Mouse (Mus musculus) naive thymus-derived CD4-positive, alpha-beta T cell, adult 2 months (primary cell): ENCODE data around the gene Ccdc117.
"Not testable (repeated sequence)": the region's sequence is repeated elsewhere in the genome, so short reads cannot be mapped to it uniquely, and the experiment has no call there.

Source experiments
- DNase-seq: peaks from one replicate; pipeline ENCODE4 v3.0.0-alpha.2; 2011; ENCODE audit warnings: low read depth

Gene Ccdc117

GRCm38 (mm10) chr11:5509215-5510098, 32.5 kb downstream of the Ccdc117 start:
- DNase-seq = no peak

DNA sequence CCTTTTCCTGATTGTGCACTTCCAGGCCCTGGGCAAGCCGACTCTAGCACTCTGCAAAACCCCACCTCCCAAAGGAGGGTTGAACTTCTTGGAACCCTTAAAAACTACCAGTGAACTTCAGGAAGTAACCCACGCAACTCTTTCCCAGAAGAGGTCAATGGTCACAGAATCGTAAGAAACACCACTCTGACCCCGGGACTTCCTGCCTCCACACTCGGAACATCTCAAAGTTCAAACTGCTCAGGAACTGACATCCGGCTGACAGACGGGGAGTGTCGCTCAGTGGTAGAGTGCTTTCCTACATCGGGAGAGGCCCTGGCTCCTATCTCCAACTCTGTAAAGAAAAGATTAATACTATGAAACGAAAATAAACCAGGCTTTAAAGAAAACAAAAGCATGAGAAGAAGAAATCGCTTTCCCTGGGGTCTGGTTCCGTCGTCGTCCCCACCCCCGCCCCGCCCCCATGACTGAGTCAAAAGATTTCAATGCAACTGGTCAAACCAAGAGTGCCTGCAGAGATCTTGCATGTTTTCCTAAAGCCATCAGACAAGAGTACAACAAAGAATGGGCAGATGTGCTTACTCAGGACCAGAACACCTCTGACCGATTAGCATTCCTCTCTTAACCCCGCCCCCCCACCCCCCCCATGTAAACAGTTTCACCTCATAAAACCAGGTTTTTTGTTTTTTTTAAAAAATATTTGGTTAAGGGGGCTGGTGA, 36.0 kb downstream of the Ccdc117 start:
- DNase-seq = peak; percentile 57

- no peak for DNase-seq
These were observed 39.5 kb downstream of the Ccdc117 start for GRCm38 (mm10) chr11:5502351-5503051.

DNA sequence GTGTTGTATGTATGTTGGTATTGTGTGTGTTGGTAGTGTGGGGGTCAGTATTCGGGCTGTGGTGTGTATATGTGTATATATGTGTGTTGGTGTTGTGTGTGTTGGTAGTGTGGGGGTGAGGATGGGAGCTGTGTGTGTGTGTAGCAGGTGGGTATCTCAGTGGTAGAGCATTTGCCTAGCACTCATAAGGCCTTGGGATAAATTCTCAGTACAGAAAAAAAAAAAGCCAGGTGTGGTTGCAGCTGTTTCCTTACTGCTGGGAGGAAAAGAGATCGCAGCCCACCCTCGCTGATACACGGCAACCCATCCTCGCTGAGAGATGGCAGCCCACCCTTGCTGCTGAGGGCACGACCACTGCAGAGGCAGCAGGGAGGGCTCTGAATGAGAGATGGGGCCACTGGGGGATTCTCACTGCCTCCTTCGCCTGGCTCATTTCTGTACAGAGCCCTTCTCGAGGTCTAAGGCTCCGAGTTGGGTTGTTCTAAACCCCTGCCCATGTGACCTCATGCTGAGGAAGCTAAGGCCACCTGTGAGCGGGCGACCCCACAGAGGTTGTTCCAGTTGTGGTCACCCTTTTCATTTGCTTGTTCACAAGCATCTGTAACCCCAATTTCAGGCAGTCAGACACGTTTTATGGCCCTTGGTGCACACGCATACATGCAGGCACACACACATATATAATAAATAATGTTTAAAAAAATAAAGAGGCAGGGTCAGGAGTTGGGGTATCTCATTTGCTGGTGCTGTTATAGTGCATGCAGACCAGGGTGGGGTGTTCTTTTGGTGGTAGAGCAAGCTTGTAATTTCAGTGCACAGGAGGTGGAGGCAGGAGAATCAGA, 40.9 kb downstream of the Ccdc117 start:
- no peak for DNase-seq

DNA sequence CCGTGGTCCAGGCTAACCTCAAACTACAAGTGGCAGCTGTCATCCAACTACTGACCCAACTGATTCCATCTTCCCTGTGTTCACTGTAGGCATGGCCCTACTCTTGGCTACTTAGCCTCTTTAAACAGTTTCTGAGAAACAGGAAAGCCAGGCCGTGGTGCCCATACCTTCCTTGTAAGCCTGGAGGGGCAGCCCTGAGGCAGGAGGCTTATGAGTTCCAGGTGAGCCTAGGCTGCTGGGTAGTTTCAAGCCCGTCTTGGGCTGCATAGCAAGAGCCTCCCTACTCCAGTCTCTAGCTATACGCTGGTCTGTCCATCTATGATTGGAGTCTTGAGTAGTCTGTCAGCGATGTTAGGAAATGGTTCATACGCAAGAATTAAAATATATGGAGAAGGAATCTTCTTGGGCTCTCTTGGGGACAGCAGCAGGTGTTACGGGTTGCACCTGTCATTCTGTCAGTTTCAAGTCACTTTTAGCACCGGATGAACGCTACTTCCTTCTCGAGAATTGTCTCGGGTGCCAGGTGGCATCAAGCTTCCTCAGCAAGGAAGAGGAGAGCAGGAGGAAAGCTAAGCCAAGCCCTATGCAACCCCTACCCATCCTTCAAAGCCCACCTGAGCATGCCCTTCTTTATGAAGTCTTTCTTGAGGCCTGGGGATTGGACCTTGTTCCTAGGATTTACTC, 41.9 kb downstream of the Ccdc117 start:
- DNase-seq = peak; percentile 40

GRCm38 (mm10) chr11:5498931-5499661, 42.9 kb downstream of the Ccdc117 start:
- no peak for DNase-seq

DNA sequence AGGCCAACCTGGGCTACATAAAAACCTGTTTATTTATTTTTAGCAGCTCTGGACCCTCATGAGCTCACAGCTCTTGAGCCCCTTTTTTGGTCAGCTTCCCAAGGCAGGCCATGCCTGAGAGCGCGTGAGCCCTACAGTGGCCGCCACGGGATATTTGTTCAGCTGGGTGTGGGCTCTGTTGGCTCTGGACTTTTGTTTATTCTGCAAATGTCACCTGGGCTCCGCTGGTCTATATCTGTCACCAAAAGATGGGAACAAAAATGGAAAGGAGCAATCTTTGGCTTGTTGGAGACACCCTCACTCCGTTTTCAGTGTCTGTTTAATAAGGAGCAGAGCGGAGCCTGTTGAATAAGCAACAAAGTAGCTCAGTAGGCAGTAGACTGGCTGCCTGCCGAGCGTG, 43.6 kb downstream of the Ccdc117 start:
- DNase-seq = no peak

GRCm38 (mm10) chr11:5496559-5497248, 45.3 kb downstream of the Ccdc117 start:
- DNase-seq = no peak

DNA sequence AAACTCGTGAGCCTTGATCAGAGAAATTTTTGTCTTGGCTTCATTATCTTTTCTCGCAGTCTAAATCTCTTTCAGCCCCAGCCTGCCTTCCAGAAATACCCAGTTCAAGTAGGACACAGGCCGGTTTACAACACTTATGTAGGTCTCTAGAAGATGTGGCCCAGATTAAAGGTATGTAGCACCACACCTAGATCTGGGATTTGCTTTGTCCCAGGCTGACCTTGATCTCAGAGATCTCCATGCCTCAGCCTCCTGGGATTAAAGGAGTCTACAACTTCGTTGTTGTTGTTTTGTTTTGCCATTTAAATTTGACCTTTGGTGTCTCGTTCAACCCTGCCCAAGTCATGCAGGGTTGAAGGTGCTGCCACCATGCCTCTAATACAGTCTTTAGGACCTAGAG, 46.1 kb downstream of the Ccdc117 start:
- DNase-seq = no peak

GRCm38 (mm10) chr11:5495286-5495832, 46.6 kb downstream of the Ccdc117 start:
- DNase-seq = no peak

GRCm38 (mm10) chr11:5493869-5494268, 48.1 kb downstream of the Ccdc117 start:
- DNase-seq = no peak

- DNase-seq = no peak
These were observed 50.1 kb downstream of the Ccdc117 start for GRCm38 (mm10) chr11:5491912-5492311.

- DNase-seq = no peak
These were observed 50.9 kb downstream of the Ccdc117 start for GRCm38 (mm10) chr11:5490989-5491656.

DNA sequence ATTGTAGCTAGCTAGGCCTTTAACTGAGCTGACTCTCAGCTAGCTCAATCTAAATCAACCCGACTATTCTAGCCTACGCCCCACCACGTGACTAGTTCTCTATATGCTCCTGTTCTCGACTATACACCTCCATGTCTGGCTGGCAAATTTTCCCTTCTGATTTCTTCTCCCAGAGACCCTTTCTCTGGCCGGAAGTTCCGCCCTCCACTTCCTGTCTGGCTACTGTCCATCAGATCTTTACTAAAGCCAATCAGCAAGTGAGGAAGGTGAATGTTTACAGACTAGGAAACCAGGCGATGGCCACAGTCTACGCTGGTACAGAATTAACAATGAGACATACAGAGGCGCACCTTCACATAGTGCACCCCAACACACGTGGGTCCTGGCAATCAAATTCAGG, 52.6 kb downstream of the Ccdc117 start:
- not testable (repeated sequence) for DNase-seq

GRCm38 (mm10) chr11:5485193-5486011, 56.6 kb downstream of the Ccdc117 start:
- peak; percentile 95 for DNase-seq

- DNase-seq = no peak
These were observed 59.4 kb downstream of the Ccdc117 start for GRCm38 (mm10) chr11:5482581-5482980.
